Mouse (Mus musculus): ENCODE data around the gene Adgrf1.
A peak's percentile ranks its signal among the peaks of the same experiment; 100 is the strongest.

Gene Adgrf1

GRCm38 (mm10) chr17:43363921-43364320 lies 93.8 kb downstream of the Adgrf1 start:
- DNase-seq = no peak

- DNase-seq = no peak
Measured at GRCm38 (mm10) chr17:43365297-43365696, 95.2 kb downstream of the Adgrf1 start.

GRCm38 (mm10) chr17:43366486-43366885 lies 96.4 kb downstream of the Adgrf1 start:
- peak; percentile 42 to 58 for DNase-seq

- no peak for DNase-seq
Measured at GRCm38 (mm10) chr17:43368171-43368576, 98.0 kb downstream of the Adgrf1 start.

- DNase-seq = no peak
Measured at GRCm38 (mm10) chr17:43372604-43373003, 102.5 kb downstream of the Adgrf1 start.

GRCm38 (mm10) chr17:43374020-43374419 lies 103.9 kb downstream of the Adgrf1 start:
- DNase-seq = no peak
